8 mouse cellular contexts compared by ENCODE assay signal in genomic region chr14:55724411-55724871, GRCm38 (mm10). TPM values are rescaled to one million over a fixed set of nuclear protein-coding genes. Genes with fewer than 3 reads are reported as not detected.
DNase-seq lines count a peak whose midpoint lies in the region; ATAC-seq and TF ChIP-seq lines count a peak whose summit lies in the region.

No protein-coding gene starts in this region.

- peak overlapping the region; percentile 15; the same call in 1 of the 2 replicates for H3K4me3 ChIP-seq in gastrocnemius, adult 2 months
- H3K4me3 ChIP-seq in liver, embryonic 15.5 days (replicated peaks) = no peak overlapping the region
- H3K4me3 ChIP-seq in stomach, postnatal 0 days (ENCODE audit: low read depth, low read length) = no peak overlapping the region
- no peak overlapping the region for H3K4me3 ChIP-seq in forebrain, embryonic 13.5 days
- H3K4me3 ChIP-seq in intestine, embryonic 15.5 days (replicated peaks) = no peak overlapping the region

- TF ChIP-seq CTCF in gastrocnemius, adult 2 months (IDR thresholded peaks at IDR 0.05) = no peak
- no peak for TF ChIP-seq CTCF in brain, embryonic 14.5 days (IDR thresholded peaks at IDR 0.05; ENCODE audit: borderline replicate concordance, extremely low read depth, insufficient read depth, insufficient read length)
- no peak for TF ChIP-seq CTCF in stomach, postnatal 0 days (IDR thresholded peaks at IDR 0.05; ENCODE audit: low read depth)

- ATAC-seq in liver, embryonic 15.5 days (ENCODE audit: insufficient read depth) = no peak
- peak; percentile 13; the same call in 1 of the 2 replicates for ATAC-seq in stomach, postnatal 0 days (ENCODE audit: low FRiP score, low TSS enrichment)
- no peak for ATAC-seq in forebrain, embryonic 13.5 days
- ATAC-seq in intestine, embryonic 15.5 days = no peak

- WGBS in liver, embryonic 15.5 days (ENCODE audit: insufficient replicate concordance) = 21% methylated on average over 8 of the region's 8 CpGs
- WGBS in stomach, postnatal 0 days = 37% methylated on average over 8 of the region's 8 CpGs
- WGBS in forebrain, embryonic 13.5 days = 66% methylated on average over 8 of the region's 8 CpGs
- WGBS in intestine, embryonic 15.5 days = 58% methylated on average over 8 of the region's 8 CpGs

- H3K4me1 ChIP-seq in liver, embryonic 15.5 days (replicated peaks) = peaks cover 58% of the 10 kb centered on the region
- H3K4me1 ChIP-seq in stomach, postnatal 0 days (replicated peaks; ENCODE audit: control insufficient read depth, insufficient read depth) = no peaks in the 10 kb centered on the region
- peaks cover 12% of the 10 kb centered on the region; the same call in 1 of the 2 replicates for H3K4me1 ChIP-seq in forebrain, embryonic 13.5 days
- H3K4me1 ChIP-seq in intestine, embryonic 15.5 days (replicated peaks) = 0 out of 2 replicates have a peak, but pooled peaks cover 7% of the 10 kb centered on the region

- TF ChIP-seq POLR2A in brain, embryonic 14.5 days (IDR thresholded peaks at IDR 0.05; ENCODE audit: borderline replicate concordance, extremely low read depth, insufficient read depth, insufficient read length, poor library complexity, severe bottlenecking) = no peak

- H3K27me3 ChIP-seq in liver, embryonic 15.5 days = no peaks in the 10 kb centered on the region; the same call in 1 of the 2 replicates
- H3K27me3 ChIP-seq in stomach, postnatal 0 days (ENCODE audit: control insufficient read depth, insufficient read depth, low read length) = no peaks in the 10 kb centered on the region
- H3K27me3 ChIP-seq in forebrain, embryonic 13.5 days = no peaks in the 10 kb centered on the region
- H3K27me3 ChIP-seq in intestine, embryonic 15.5 days (replicated peaks) = no peaks in the 10 kb centered on the region

- H3K9me3 ChIP-seq in liver, embryonic 15.5 days (replicated peaks) = no peaks in the 10 kb centered on the region
- no peaks in the 10 kb centered on the region for H3K9me3 ChIP-seq in stomach, postnatal 0 days (ENCODE audit: control insufficient read depth, low read length)
- no peaks in the 10 kb centered on the region for H3K9me3 ChIP-seq in forebrain, embryonic 13.5 days (replicated peaks)
- no peaks in the 10 kb centered on the region for H3K9me3 ChIP-seq in intestine, embryonic 15.5 days

- intact Hi-C loops in gastrocnemius, adult 2 months (cut with DNase I) = loop anchor here (5.0 kb wide), 1 partner anchor 42 kb away; the partner anchor contains the start of gene Tinf2
- intact Hi-C loops in gastrocnemius, postnatal 36 days (cut with DNase I) = no loop called here

- peak overlapping the region; percentile 25 for H3K4me2 ChIP-seq in liver, embryonic 15.5 days
- no peak overlapping the region for H3K4me2 ChIP-seq in stomach, postnatal 0 days (replicated peaks; ENCODE audit: low read depth)
- H3K4me2 ChIP-seq in forebrain, embryonic 13.5 days = no peak overlapping the region
- H3K4me2 ChIP-seq in intestine, embryonic 15.5 days (replicated peaks) = no peak overlapping the region

- no peak overlapping the region for H3K9ac ChIP-seq in liver, embryonic 15.5 days
- no peak overlapping the region for H3K9ac ChIP-seq in stomach, postnatal 0 days (ENCODE audit: low read length)
- no peak overlapping the region for H3K9ac ChIP-seq in forebrain, embryonic 13.5 days
- H3K9ac ChIP-seq in intestine, embryonic 15.5 days = no peak overlapping the region

- peak overlapping the region; percentile 59 for H3K27ac ChIP-seq in gastrocnemius, adult 2 months
- H3K27ac ChIP-seq in liver, embryonic 15.5 days (replicated peaks) = 0 out of 2 replicates have a peak overlapping the region, but pooled peaks have one; percentile 14
- 0 out of 2 replicates have a peak overlapping the region, but pooled peaks have one; percentile 24 for H3K27ac ChIP-seq in stomach, postnatal 0 days (replicated peaks)
- H3K27ac ChIP-seq in forebrain, embryonic 13.5 days = no peak overlapping the region
- no peak overlapping the region for H3K27ac ChIP-seq in intestine, embryonic 15.5 days

- no peaks in the 10 kb centered on the region for H3K36me3 ChIP-seq in liver, embryonic 15.5 days (replicated peaks)
- H3K36me3 ChIP-seq in stomach, postnatal 0 days (ENCODE audit: control insufficient read depth, insufficient read depth, low read length) = no peaks in the 10 kb centered on the region
- peaks cover 7% of the 10 kb centered on the region; the same call in 1 of the 2 replicates for H3K36me3 ChIP-seq in forebrain, embryonic 13.5 days (ENCODE audit: poor library complexity, severe bottlenecking)
- no peaks in the 10 kb centered on the region; the same call in 1 of the 2 replicates for H3K36me3 ChIP-seq in intestine, embryonic 15.5 days

- peak; percentile 33 for DNase-seq in gastrocnemius, adult 2 months
- DNase-seq in gastrocnemius, postnatal 36 days = no peak
- DNase-seq in brain, embryonic 14.5 days (ENCODE audit: low read depth) = peak; percentile 8
- DNase-seq in stomach, postnatal 0 days (ENCODE audit: low spot score) = peak; percentile 57
- no peak for DNase-seq in layer of hippocampus, adult 9-10 months (ENCODE audit: low spot score)

- TF ChIP-seq EP300 in stomach, postnatal 0 days (optimal IDR thresholded peaks at IDR 0.05) = no peak

RNA-seq across cellular contexts. Expression of gene Rabggta, which starts 2.4 kb away (rescaled TPM):
- total RNA-seq in gastrocnemius, adult 2 months (2021) = 10 to 100 TPM in 1 of 2 experiments, 1 to 10 TPM in 1; 9.8 to 10.6 TPM
- 1 to 10 TPM; 8.9 to 9.4 TPM for total RNA-seq in gastrocnemius, postnatal 36 days (2021)
- 64.9 and 72.8 TPM in 2 replicates for polyA plus RNA-seq in brain, embryonic 14.5 days (2012; rRNA removed)
- polyA plus RNA-seq in liver, embryonic 15.5 days (2015; fragmentation: Nextera tagmentation; extraction: Ambion mirVana) = 10.5 and 11.0 TPM in 2 replicates
- 25.7 and 27.3 TPM in 2 replicates for polyA plus RNA-seq in stomach, postnatal 0 days (2015; fragmentation: Nextera tagmentation; extraction: Ambion mirVana)
- 33.5 and 37.8 TPM in 2 replicates for polyA plus RNA-seq in forebrain, embryonic 13.5 days (2015; fragmentation: Nextera tagmentation; extraction: Ambion mirVana)
- 34.1 and 34.9 TPM in 2 replicates for polyA plus RNA-seq in intestine, embryonic 15.5 days (2015; fragmentation: Nextera tagmentation; extraction: Ambion mirVana)

RNA-seq across cellular contexts. Expression of gene Tgm1, which starts 10.7 kb away (rescaled TPM):
- total RNA-seq in gastrocnemius, adult 2 months (2021) = under 1 TPM in 1 of 2 experiments, not detected in 1; 0.11 TPM
- not detected for total RNA-seq in gastrocnemius, postnatal 36 days (2021)
- 0.96 and 1.2 TPM in 2 replicates for polyA plus RNA-seq in brain, embryonic 14.5 days (2012; rRNA removed)
- polyA plus RNA-seq in liver, embryonic 15.5 days (2015; fragmentation: Nextera tagmentation; extraction: Ambion mirVana) = 2.9 and 3.9 TPM in 2 replicates
- 79.0 and 80.6 TPM in 2 replicates for polyA plus RNA-seq in stomach, postnatal 0 days (2015; fragmentation: Nextera tagmentation; extraction: Ambion mirVana)
- 0.13 and 0.21 TPM in 2 replicates for polyA plus RNA-seq in forebrain, embryonic 13.5 days (2015; fragmentation: Nextera tagmentation; extraction: Ambion mirVana)
- polyA plus RNA-seq in intestine, embryonic 15.5 days (2015; fragmentation: Nextera tagmentation; extraction: Ambion mirVana) = 1.1 and 1.2 TPM in 2 replicates

RNA-seq across cellular contexts. Expression of gene Dhrs1, which starts 21.0 kb away (rescaled TPM):
- total RNA-seq in gastrocnemius, adult 2 months (2021) = 10 to 100 TPM; 29.1 to 33.0 TPM
- total RNA-seq in gastrocnemius, postnatal 36 days (2021) = 10 to 100 TPM; 27.3 to 35.9 TPM
- polyA plus RNA-seq in brain, embryonic 14.5 days (2012; rRNA removed) = 67.1 and 88.2 TPM in 2 replicates
- polyA plus RNA-seq in liver, embryonic 15.5 days (2015; fragmentation: Nextera tagmentation; extraction: Ambion mirVana) = 39.4 and 43.5 TPM in 2 replicates
- 92.3 and 99.5 TPM in 2 replicates for polyA plus RNA-seq in stomach, postnatal 0 days (2015; fragmentation: Nextera tagmentation; extraction: Ambion mirVana)
- 77.1 and 78.8 TPM in 2 replicates for polyA plus RNA-seq in forebrain, embryonic 13.5 days (2015; fragmentation: Nextera tagmentation; extraction: Ambion mirVana)
- 99.4 and 117 TPM in 2 replicates for polyA plus RNA-seq in intestine, embryonic 15.5 days (2015; fragmentation: Nextera tagmentation; extraction: Ambion mirVana)

RNA-seq across cellular contexts. Expression of gene Nop9, which starts 21.1 kb away (rescaled TPM):
- total RNA-seq in gastrocnemius, adult 2 months (2021) = 10 to 100 TPM in 1 of 2 experiments, 1 to 10 TPM in 1; 9.8 to 10.4 TPM
- 10 to 100 TPM; 10.5 to 11.8 TPM for total RNA-seq in gastrocnemius, postnatal 36 days (2021)
- polyA plus RNA-seq in brain, embryonic 14.5 days (2012; rRNA removed) = 24.6 and 27.9 TPM in 2 replicates
- polyA plus RNA-seq in liver, embryonic 15.5 days (2015; fragmentation: Nextera tagmentation; extraction: Ambion mirVana) = 23.4 and 24.4 TPM in 2 replicates
- 16.8 and 19.8 TPM in 2 replicates for polyA plus RNA-seq in stomach, postnatal 0 days (2015; fragmentation: Nextera tagmentation; extraction: Ambion mirVana)
- polyA plus RNA-seq in forebrain, embryonic 13.5 days (2015; fragmentation: Nextera tagmentation; extraction: Ambion mirVana) = 44.4 and 46.4 TPM in 2 replicates
- polyA plus RNA-seq in intestine, embryonic 15.5 days (2015; fragmentation: Nextera tagmentation; extraction: Ambion mirVana) = 35.6 and 36.0 TPM in 2 replicates

RNA-seq across cellular contexts. Expression of gene Cideb, which starts 33.8 kb away (rescaled TPM):
- total RNA-seq in gastrocnemius, adult 2 months (2021) = not detected
- total RNA-seq in gastrocnemius, postnatal 36 days (2021) = not detected
- 0.60 and 0.76 TPM in 2 replicates for polyA plus RNA-seq in brain, embryonic 14.5 days (2012; rRNA removed)
- 57.5 and 77.8 TPM in 2 replicates for polyA plus RNA-seq in liver, embryonic 15.5 days (2015; fragmentation: Nextera tagmentation; extraction: Ambion mirVana)
- polyA plus RNA-seq in stomach, postnatal 0 days (2015; fragmentation: Nextera tagmentation; extraction: Ambion mirVana) = 12.3 and 13.6 TPM in 2 replicates
- 0.20 and 0.23 TPM in 2 replicates for polyA plus RNA-seq in forebrain, embryonic 13.5 days (2015; fragmentation: Nextera tagmentation; extraction: Ambion mirVana)
- 52.7 and 63.5 TPM in 2 replicates for polyA plus RNA-seq in intestine, embryonic 15.5 days (2015; fragmentation: Nextera tagmentation; extraction: Ambion mirVana)

Comparison
In these comparisons a context has a peak if more than half of its experiments do, and no peak if none do; other contexts are left out.
1. DNase-seq: peak in gastrocnemius, adult 2 months (single experiment), brain, embryonic 14.5 days (single experiment) and stomach, postnatal 0 days (single experiment); none in gastrocnemius, postnatal 36 days (0 of 2) and layer of hippocampus, adult 9-10 months (single experiment).
2. H3K27ac ChIP-seq: peak in gastrocnemius, adult 2 months (single experiment), liver, embryonic 15.5 days (single experiment) and stomach, postnatal 0 days (single experiment); none in forebrain, embryonic 13.5 days (single experiment) and intestine, embryonic 15.5 days (single experiment).
3. RNA of gene Tgm1, which starts 10.7 kb away (polyA plus RNA-seq): 79.0 to 80.6 TPM in stomach, postnatal 0 days; 2.9 to 3.9 TPM in liver, embryonic 15.5 days, 1.1 to 1.2 TPM in intestine, embryonic 15.5 days, 0.96 to 1.2 TPM in brain, embryonic 14.5 days and 0.13 to 0.21 TPM in forebrain, embryonic 13.5 days; every median in the first group is over 10 times any median in the second.